Mouse (Mus musculus) thymus, adult 18-20 months (tissue): ENCODE data around the gene Yes1.
"Not testable (repeated sequence)": the region's sequence is repeated elsewhere in the genome, so short reads cannot be mapped to it uniquely, and the experiment has no call there.

Experiments
- DNase-seq, 2 experiments: peaks; one replicate each; pipeline ENCODE4 v3.0.0; 2022; ENCODE audit warnings: mixed read lengths in 2 of 2

Gene Yes1

GRCm38 (mm10) chr5:32610801-32611340, at the start of gene Yes1:
Gene Yes1 (plus strand): TSS chr5:32611171.
- peak; percentile 54 to 68 for DNase-seq

DNA sequence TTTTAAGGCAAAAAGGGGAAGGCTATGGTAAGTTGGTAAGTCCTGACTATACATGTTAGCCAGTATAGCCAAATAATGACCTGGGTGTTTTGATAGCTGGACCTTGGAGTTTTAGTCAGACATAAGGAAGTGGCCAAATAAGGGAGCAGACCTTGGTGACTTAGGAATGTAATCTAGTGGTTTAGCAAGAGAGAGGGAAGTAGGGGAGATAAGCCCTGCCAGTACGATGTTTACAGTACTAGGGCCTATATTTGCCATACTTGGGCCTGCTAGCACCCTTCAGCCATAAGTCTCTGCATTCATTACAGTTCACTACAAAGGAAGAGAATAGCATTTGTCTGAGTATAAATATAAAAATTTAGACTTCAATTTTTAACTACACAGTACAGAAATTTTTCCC, 46.3 kb upstream of the Yes1 start:
- no peak for DNase-seq

- DNase-seq: no peak
Measured at GRCm38 (mm10) chr5:32571802-32572201, 39.2 kb upstream of the Yes1 start.

- no peak for DNase-seq
Measured at GRCm38 (mm10) chr5:32588136-32588535, 22.8 kb upstream of the Yes1 start.

DNA sequence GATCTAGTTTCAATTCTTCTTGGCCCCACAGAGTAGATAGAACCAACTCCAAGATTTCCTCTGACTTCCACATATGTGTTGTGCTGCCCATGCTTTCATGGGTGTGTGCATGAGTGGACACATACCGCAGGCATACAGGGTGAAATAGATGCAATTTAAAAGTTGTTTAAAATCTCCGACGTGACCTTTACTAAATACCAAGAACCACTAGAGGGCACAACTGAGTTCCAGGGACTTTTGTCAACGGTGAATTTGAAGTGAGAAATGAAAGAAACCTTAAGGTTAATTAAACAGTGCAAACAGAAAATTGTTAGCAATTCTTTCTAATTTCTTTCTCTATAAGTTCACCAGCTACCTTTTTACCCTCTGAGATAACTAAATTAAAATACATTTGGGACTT, 17.2 kb upstream of the Yes1 start:
- DNase-seq: no peak

- no peak for DNase-seq
Measured at GRCm38 (mm10) chr5:32594358-32594757, 16.6 kb upstream of the Yes1 start.

DNA sequence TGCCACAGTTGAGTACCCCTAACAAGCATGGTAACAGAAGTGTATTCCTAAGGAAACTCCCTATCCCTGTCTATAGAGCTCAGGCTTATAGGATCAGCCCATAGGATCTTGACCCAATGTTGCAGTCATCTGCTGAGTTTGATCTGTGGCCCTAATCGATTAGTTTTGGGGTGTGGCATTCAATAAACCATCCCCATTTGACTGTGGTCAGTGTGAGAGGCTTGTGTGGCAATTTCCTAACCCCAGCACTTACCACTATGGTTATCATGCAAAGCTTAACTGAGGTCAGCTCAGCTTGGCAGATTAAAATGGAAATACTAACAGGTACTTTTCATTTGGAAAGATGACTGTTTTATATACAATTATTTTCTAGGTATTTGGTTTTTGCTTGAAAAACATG, 5.1 kb upstream of the Yes1 start:
- DNase-seq: no peak

GRCm38 (mm10) chr5:32607776-32608355, 3.1 kb upstream of the Yes1 start:
- DNase-seq: no peak

- no peak for DNase-seq
Measured at GRCm38 (mm10) chr5:32608516-32608915, 2.5 kb upstream of the Yes1 start.

DNA sequence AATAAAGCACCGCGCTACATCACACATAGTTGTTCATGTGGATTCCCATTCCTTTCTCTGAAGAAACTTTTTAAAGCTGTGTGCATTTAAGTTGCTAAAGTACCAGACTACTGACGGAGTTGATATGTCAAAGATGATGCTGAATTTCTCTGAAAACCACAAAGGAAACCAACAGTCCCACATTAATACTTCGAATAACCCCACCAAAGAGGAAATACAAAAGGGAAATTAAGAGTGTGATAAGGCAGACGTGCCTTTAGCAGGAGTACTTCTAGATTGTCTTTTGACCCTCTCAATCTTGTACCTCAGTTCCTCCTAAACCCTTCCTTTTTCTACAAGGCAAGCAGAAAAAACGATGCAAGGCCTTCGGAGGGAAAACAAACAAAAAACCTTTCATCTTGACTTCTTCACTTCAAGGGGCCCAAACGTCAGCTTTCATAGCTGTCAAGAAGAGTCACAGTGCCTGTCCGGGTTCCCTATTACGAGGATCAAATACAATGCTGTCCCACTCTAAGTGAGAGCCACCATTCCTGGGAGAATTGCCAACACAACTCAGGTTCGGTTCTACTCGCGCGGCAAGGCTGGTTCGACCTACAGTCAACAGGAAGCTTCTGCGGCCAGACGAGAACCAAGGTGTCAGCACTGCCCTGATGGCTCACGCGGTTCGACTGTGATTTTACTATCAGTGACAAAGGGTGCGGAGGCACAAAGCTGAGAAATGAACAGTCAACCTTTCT, 739 bp upstream of the Yes1 start:
- DNase-seq: no peak

- DNase-seq: peak in 1 of 2 experiments; percentile 20
Measured at GRCm38 (mm10) chr5:32611341-32611961, 480 bp downstream of the Yes1 start.

GRCm38 (mm10) chr5:32614291-32614690, 3.3 kb downstream of the Yes1 start:
- DNase-seq: no peak

GRCm38 (mm10) chr5:32614691-32615090, 3.7 kb downstream of the Yes1 start:
- DNase-seq: no peak

GRCm38 (mm10) chr5:32616489-32616888, 5.5 kb downstream of the Yes1 start:
- not testable (repeated sequence) for DNase-seq

- no peak for DNase-seq
Measured at GRCm38 (mm10) chr5:32617851-32618250, 6.9 kb downstream of the Yes1 start.

- no peak for DNase-seq
Measured at GRCm38 (mm10) chr5:32623649-32624048, 12.7 kb downstream of the Yes1 start.

DNA sequence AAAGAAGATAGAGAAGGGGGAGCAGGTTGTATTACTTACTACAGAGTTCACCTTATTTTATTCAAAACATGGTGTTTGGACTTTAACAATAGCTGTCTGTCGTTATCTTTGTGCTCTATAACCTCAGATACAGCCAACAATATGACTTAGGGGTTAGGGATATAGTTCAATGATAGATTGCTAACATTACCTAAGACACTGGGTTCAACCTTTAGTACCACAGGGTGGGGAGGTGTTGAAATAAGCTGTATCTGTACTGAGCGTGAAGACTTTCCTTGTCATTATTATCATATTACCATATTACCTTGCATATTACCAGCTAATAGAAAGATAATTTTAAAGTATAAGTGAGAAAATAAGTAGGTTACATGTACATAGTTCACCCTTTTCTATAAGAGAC, 13.8 kb downstream of the Yes1 start:
- DNase-seq: no peak

GRCm38 (mm10) chr5:32633185-32633584, 22.2 kb downstream of the Yes1 start:
- DNase-seq: no peak

DNA sequence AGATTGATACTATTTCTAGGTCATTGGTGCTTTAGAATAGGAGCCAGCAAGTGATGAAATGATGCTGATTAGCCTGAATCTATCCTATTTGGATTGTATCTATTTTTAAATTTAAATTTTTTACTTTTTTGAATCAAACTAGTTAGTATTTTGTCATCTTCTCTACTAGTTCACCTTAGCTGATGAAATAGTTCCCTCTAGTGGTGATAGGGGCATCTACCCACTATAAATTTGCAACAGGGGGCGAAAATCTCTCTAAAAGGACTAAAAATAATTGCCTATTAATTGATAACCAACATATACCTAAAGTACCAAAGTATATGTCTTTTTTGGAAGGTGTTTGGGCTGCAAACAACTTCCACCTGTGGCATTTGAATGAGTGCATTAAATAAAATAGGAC, 46.4 kb downstream of the Yes1 start:
- DNase-seq: no peak

DNA sequence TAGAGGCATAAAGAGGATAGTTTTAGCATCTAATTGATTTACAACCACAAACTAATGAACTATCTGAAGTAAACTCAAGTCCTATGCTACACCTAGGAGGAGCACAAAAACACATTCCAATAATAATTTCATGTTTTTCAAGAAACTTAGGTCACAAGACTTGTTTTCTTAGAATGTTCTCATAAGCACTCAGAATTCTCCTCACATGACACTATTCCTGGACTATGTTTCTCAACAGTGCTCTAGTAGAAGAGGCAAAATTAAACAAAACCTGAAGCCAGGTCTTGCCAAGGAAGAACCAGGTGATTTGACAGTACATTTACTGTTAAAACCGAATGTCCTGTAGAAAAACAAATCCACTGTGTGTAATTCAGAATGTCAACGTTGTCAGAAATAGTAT, 71.5 kb downstream of the Yes1 start:
- no peak for DNase-seq

DNA sequence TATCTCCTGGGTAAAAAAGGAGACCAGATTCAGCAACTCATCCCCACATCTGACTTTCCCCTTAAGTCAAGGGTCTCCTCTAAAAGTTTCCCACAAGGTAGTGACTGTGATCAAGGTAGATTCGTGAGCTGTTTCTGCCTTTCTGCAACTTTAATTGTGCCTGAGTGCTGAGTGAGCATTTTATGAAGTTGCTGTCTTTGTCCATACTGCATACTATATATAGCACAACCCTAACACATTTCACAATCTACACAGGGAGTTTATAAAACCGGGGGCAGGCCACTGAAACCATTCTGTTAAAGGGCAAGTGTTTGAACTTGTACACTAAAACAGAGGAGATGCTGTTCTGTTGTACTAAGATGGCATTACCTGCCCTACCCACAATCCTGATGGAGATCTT, 82.4 kb downstream of the Yes1 start:
- no peak for DNase-seq

GRCm38 (mm10) chr5:32697208-32697867, 86.4 kb downstream of the Yes1 start:
- no peak for DNase-seq

- DNase-seq: no peak
Measured at GRCm38 (mm10) chr5:32706226-32706780, 95.3 kb downstream of the Yes1 start.
